ENCODE assay signal across 8 mouse cellular contexts in the genomic region with DNA sequence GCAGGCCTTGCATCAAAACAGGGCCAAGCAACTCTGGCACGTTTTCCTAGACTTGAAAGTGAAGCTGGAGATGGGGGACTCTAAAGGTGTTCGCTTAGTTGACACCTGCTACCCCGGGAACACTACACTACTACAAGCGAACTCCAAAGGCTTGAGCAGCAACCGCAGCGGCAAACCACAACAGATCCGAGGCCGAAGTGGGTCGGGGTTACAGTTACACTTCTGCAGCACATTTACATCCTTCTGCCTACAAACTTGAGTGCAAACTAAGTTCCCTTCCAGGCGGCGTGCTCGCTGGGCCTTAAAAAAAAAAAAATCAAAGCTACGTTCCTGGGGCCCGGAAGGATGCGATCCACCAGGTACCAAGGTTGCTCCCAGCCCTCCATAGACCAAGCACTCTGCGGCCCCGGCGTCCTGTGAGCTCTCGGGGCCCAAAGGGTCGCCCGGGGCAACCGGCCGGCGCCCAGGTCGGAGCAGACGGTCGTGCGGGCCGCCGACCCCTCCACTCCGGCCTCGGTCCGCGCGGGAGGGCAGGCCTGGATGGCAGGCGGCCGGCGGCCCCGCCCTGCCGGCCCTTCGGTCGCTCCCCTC. TPM values are rescaled to one million over a fixed set of nuclear protein-coding genes. Genes with fewer than 3 reads are reported as not detected.
DNase-seq lines count a peak whose midpoint lies in the region; ATAC-seq and TF ChIP-seq lines count a peak whose summit lies in the region.

No protein-coding gene starts in this region.

- H3K27ac ChIP-seq in CH12.LX (ENCODE audit: insufficient read depth, low read depth): peak overlapping the region; percentile 58; the same call in 1 of the 2 replicates
- H3K27ac ChIP-seq in heart, embryonic 15.5 days: peak overlapping the region; percentile 95
- peak overlapping the region; percentile 92 for H3K27ac ChIP-seq in liver, embryonic 12.5 days

- H3K4me1 ChIP-seq in CH12.LX (ENCODE audit: control insufficient read depth in 1 of 2, insufficient read depth in 2 of 2): peaks cover 20 to 67% of the 10 kb centered on the region in 2 experiments; a peak in 3 of 4 replicates
- peaks cover 46% of the 10 kb centered on the region for H3K4me1 ChIP-seq in heart, embryonic 15.5 days (replicated peaks)
- H3K4me1 ChIP-seq in liver, embryonic 12.5 days: peaks cover 61% of the 10 kb centered on the region

- in situ Hi-C loops in CH12.LX (cut with MboI; ENCODE audit: low pct_ligation_motif_present, low pct_unique_long_range_greater_than_20kb, low sequenced_read_pairs): no loop called here

- H3K27me3 ChIP-seq in CH12.LX (replicated peaks): no peaks in the 10 kb centered on the region
- H3K27me3 ChIP-seq in heart, embryonic 15.5 days: no peaks in the 10 kb centered on the region
- H3K27me3 ChIP-seq in liver, embryonic 12.5 days (replicated peaks): peaks cover 13% of the 10 kb centered on the region; the same call in 1 of the 2 replicates

- H3K9me3 ChIP-seq in CH12.LX (replicated peaks; ENCODE audit: low read length): no peaks in the 10 kb centered on the region
- no peaks in the 10 kb centered on the region for H3K9me3 ChIP-seq in heart, embryonic 15.5 days (replicated peaks)
- no peaks in the 10 kb centered on the region for H3K9me3 ChIP-seq in liver, embryonic 12.5 days (replicated peaks)

- dilution Hi-C loops in CH12.LX (cut with MboI; ENCODE audit: extremely low pct_ligation_motif_present, extremely low pct_unique_long_range_greater_than_20kb, low sequenced_read_pairs): no loop called here

- ATAC-seq in heart, embryonic 15.5 days (replicated peaks; ENCODE audit: insufficient number of reproducible peaks, insufficient read depth, low FRiP score, low read depth): no peak
- ATAC-seq in liver, embryonic 12.5 days: peak; percentile 53; the same call in 1 of the 2 replicates
- no peak for ATAC-seq in megakaryocyte-erythroid progenitor cell, adult 5-6 weeks (replicated peaks; ENCODE audit: low FRiP score, low TSS enrichment, poor library complexity, severe bottlenecking)

- TF ChIP-seq EP300 in CH12.LX (IDR thresholded peaks at IDR 0.05; ENCODE audit: low read length): no peak

- H3K79me2 ChIP-seq in CH12.LX (replicated peaks; ENCODE audit: control insufficient read depth, extremely low read depth, insufficient read depth, poor library complexity, severe bottlenecking): peaks cover 36% of the 10 kb centered on the region

- peaks cover 0 to 23% of the 10 kb centered on the region in 2 experiments for H3K36me3 ChIP-seq in CH12.LX (replicated peaks in 1 of 2; ENCODE audit: control insufficient read depth in 1 of 2, insufficient read depth in 1 of 2, low read length in 1 of 2)
- no peaks in the 10 kb centered on the region for H3K36me3 ChIP-seq in heart, embryonic 15.5 days
- H3K36me3 ChIP-seq in liver, embryonic 12.5 days: peaks cover 4% of the 10 kb centered on the region; the same call in 1 of the 2 replicates

- H3K4me2 ChIP-seq in CH12.LX (ENCODE audit: insufficient read depth, low read depth, poor library complexity, severe bottlenecking): peak overlapping the region; percentile 67
- peak overlapping the region; percentile 76 for H3K4me2 ChIP-seq in heart, embryonic 15.5 days
- H3K4me2 ChIP-seq in liver, embryonic 12.5 days: peak overlapping the region; percentile 88

- WGBS in heart, embryonic 15.5 days: under 1% methylated on average over 39 of the region's 42 CpGs
- under 1% methylated on average over 39 of the region's 42 CpGs for WGBS in liver, embryonic 12.5 days (ENCODE audit: insufficient replicate concordance)

- intact Hi-C loops in gastrocnemius, postnatal 36 days (cut with DNase I): no loop called here

- H3K9ac ChIP-seq in CH12.LX (ENCODE audit: insufficient read depth, low read depth): peak overlapping the region; percentile 96
- peak overlapping the region; percentile 95 for H3K9ac ChIP-seq in heart, embryonic 15.5 days
- H3K9ac ChIP-seq in liver, embryonic 12.5 days: peak overlapping the region; percentile 87

- no peak for TF ChIP-seq POLR2A in CH12.LX (IDR thresholded peaks at IDR 0.05; ENCODE audit: low read depth, low read length)

- TF ChIP-seq RAD21 in CH12.LX (IDR thresholded peaks at IDR 0.05; ENCODE audit: low read depth, low read length): no peak

- H3K4me3 ChIP-seq in CH12.LX (replicated peaks in 1 of 3; ENCODE audit: low read depth in 2 of 3, low read length in 2 of 3, poor library complexity in 1 of 3): peak overlapping the region; percentile 66 to 96 (median 77)
- peak overlapping the region; percentile 88 for H3K4me3 ChIP-seq in heart, embryonic 15.5 days
- H3K4me3 ChIP-seq in liver, embryonic 12.5 days: peak overlapping the region; percentile 87

- peak; percentile 8 to 27 for DNase-seq in gastrocnemius, postnatal 36 days
- no peak for DNase-seq in gastrocnemius, postnatal 10 days
- peak; percentile 29 for DNase-seq in CH12.LX (ENCODE audit: extremely low read depth)
- peak; percentile 56 for DNase-seq in cerebellum, adult 9-11 months
- peak; percentile 12 to 28 for DNase-seq in natural killer cell, adult 2 months (ENCODE audit: low spot score in 2 of 2)

- no peak for TF ChIP-seq CTCF in CH12.LX (conservative IDR thresholded peaks at IDR 0.05 in 1 of 2, IDR thresholded peaks at IDR 0.05 in 1 of 2; ENCODE audit: low read depth in 2 of 2, low read length in 2 of 2)

TF ChIP-seq in CH12.LX, 34 proteins besides CTCF, POLR2A, EP300 and RAD21:
- TF ChIP-seq SIN3A (IDR thresholded peaks at IDR 0.05; ENCODE audit: low read length) (no peak), UBTF (IDR thresholded peaks at IDR 0.05; ENCODE audit: low read depth, low read length) (peak; percentile 92), ZNF384 (IDR thresholded peaks at IDR 0.05; ENCODE audit: low read depth, low read length) (peak; percentile 59), TCF12 (IDR thresholded peaks at IDR 0.05; ENCODE audit: low read depth, low read length) (no peak), GABPA (IDR thresholded peaks at IDR 0.05; ENCODE audit: insufficient replicate concordance, low read depth, low read length) (no peak), BHLHE40 (IDR thresholded peaks at IDR 0.05; ENCODE audit: low read depth, low read length) (peak; percentile 52), MYC (IDR thresholded peaks at IDR 0.05; ENCODE audit: low read depth, low read length) (0 out of 2 replicates have a peak, but pooled peaks have one; percentile 26)

RNA-seq across cellular contexts. Expression of a gene that starts 1.5 kb away (rescaled TPM):
- total RNA-seq in gastrocnemius, postnatal 36 days (2021): 10 to 100 TPM; 23.6 to 24.0 TPM
- total RNA-seq in gastrocnemius, postnatal 10 days (2021): 10 to 100 TPM; 21.4 to 33.1 TPM
- total RNA-seq in CH12.LX (2012; rRNA removed) (26.6 and 31.2 TPM in 2 replicates), CH12.LX (2014; rRNA removed) (10.4 and 14.3 TPM in 2 replicates)
- 38.7 and 50.6 TPM in 2 replicates for polyA plus RNA-seq in CH12.LX (2012; ENCODE audit: insufficient read length, low read depth)
- polyA plus RNA-seq in heart, embryonic 15.5 days (2015; fragmentation: Nextera tagmentation; extraction: Ambion mirVana): 19.3 and 28.9 TPM in 2 replicates
- 15.0 and 15.2 TPM in 2 replicates for polyA plus RNA-seq in liver, embryonic 12.5 days (2016; fragmentation: Nextera tagmentation; extraction: Ambion mirVana)
- 51.2 and 58.5 TPM in 2 replicates for total RNA-seq in megakaryocyte-erythroid progenitor cell, adult 5-6 weeks (2014; fragmentation: Nextera tagmentation)
- total RNA-seq in megakaryocyte-erythroid progenitor cell, adult 5-6 weeks (2017): 28.2 and 34.7 TPM in 2 replicates
